Mouse (Mus musculus) limb, embryonic 10.5 days (tissue): ENCODE results near the gene Ccdc18. TPM values are rescaled to one million over a fixed set of nuclear protein-coding genes. Genes with fewer than 3 reads are reported as not detected.
"Not testable (repeated sequence)": the region's sequence is repeated elsewhere in the genome, so short reads cannot be mapped to it uniquely, and the experiment has no call there.

Experiments
- DNase-seq: peaks from one replicate; pipeline ENCODE4 v3.0.0-alpha.2; 2017; ENCODE audit warnings: low spot score
- H3K27ac ChIP-seq: fragments of 300-500 bp; sonication (generic); 2 replicates; pipeline ENCODE4 v1.5.1; 2016; ENCODE audit warnings: mild to moderate bottlenecking
- H3K27me3 ChIP-seq: fragments of 300-500 bp; sonication (generic); 2 replicates; pipeline ENCODE4 v1.6.1; 2016; ENCODE audit warnings: low read depth, mild to moderate bottlenecking; ENCODE audit not compliant: poor library complexity, severe bottlenecking
- H3K36me3 ChIP-seq: fragments of 300-500 bp; sonication (generic); 2 replicates; pipeline ENCODE4 v1.6.1; 2016; ENCODE audit warnings: mild to moderate bottlenecking, moderate library complexity
- H3K4me1 ChIP-seq: fragments of 300-500 bp; sonication (generic); 2 replicates; pipeline ENCODE4 v1.6.1; 2016
- H3K4me3 ChIP-seq: fragments of 300-500 bp; sonication (generic); 2 replicates; pipeline ENCODE4 v1.5.1; 2016; ENCODE audit warnings: mild to moderate bottlenecking, moderate library complexity
- H3K9me3 ChIP-seq: fragments of 300-500 bp; sonication (generic); replicated peaks from 2 replicates; pipeline ENCODE4 v1.6.1; 2016; ENCODE audit warnings: mild to moderate bottlenecking
- WGBS: fragments of 180-500 bp; shearing (Covaris S2); methylation state at CpG from one replicate; pipeline ENCODE4 v1.1.7; 2016; 5-methylcytosine and 5-hydroxymethylcytosine counted together
- polyA plus RNA-seq: library from polyadenylated mRNA; unstranded; fragments of >200 nt; fragmentation: Nextera tagmentation; extraction: Ambion mirVana; gene quantifications from 2 replicates; pipeline ENCODE4 v1.2.1, GENCODE M21; 2016

The Ccdc18 gene
- polyA plus RNA-seq, result 9.5 and 13.2 TPM in 2 replicates

GRCm38 (mm10) chr5:108132441-108133243, at the start of gene Ccdc18, which contains the start of gene Tmed5:
Gene Ccdc18 (plus strand): TSS chr5:108132875.
Gene Tmed5 (minus strand): TSS chr5:108132620.
- Histone ChIP-seq H3K4me3 (peak within 1 kb of the TSS; percentile 72), H3K27ac (peak within 1 kb of the TSS; percentile 86), H3K27me3 (no peaks in the 10 kb centered on the region), H3K9me3 (no peaks in the 10 kb centered on the region), H3K4me1 (peaks cover 16% of the 10 kb centered on the region), H3K36me3 (peaks cover 19% of the 10 kb centered on the region)
- WGBS, result under 1% methylated on average over 65 of the region's 65 CpGs
- DNase-seq, result peak; percentile 98

GRCm38 (mm10) chr5:108085440-108085839, 47.2 kb upstream of the Ccdc18 start:
- WGBS, result 95% methylated on average over 2 of the region's 2 CpGs
- H3K36me3 ChIP-seq, result peaks cover 96% of the 10 kb centered on the region

GRCm38 (mm10) chr5:108092731-108093130, 39.9 kb upstream of the Ccdc18 start:
- not testable (repeated sequence) for H3K9me3 ChIP-seq, H3K27ac ChIP-seq, H3K27me3 ChIP-seq, H3K4me1 ChIP-seq, DNase-seq, H3K4me3 ChIP-seq
- WGBS, result 96% methylated on average over 8 of the region's 8 CpGs
- peaks cover 96% of the 10 kb centered on the region for H3K36me3 ChIP-seq

More at GRCm38 (mm10) chr5:108085440-108085839, 47.2 kb upstream of the Ccdc18 start:
- Histone ChIP-seq H3K4me3 (no peak overlapping the region), H3K4me1 (no peaks in the 10 kb centered on the region), H3K9me3 (no peaks in the 10 kb centered on the region), H3K27ac (no peak overlapping the region), H3K27me3 (no peaks in the 10 kb centered on the region)
- DNase-seq, result no peak

- Histone ChIP-seq H3K27ac (no peak overlapping the region), H3K36me3 (peaks cover 95% of the 10 kb centered on the region), H3K9me3 (no peaks in the 10 kb centered on the region), H3K27me3 (no peaks in the 10 kb centered on the region), H3K4me3 (no peak overlapping the region), H3K4me1 (no peaks in the 10 kb centered on the region)
- WGBS, result 92% methylated on average over 3 of the region's 3 CpGs
- DNase-seq, result no peak
Measured at GRCm38 (mm10) chr5:108097676-108098075, 35.0 kb upstream of the Ccdc18 start.

- no peaks in the 10 kb centered on the region for H3K9me3 ChIP-seq
- H3K4me1 ChIP-seq, result no peaks in the 10 kb centered on the region
- H3K36me3 ChIP-seq, result peaks cover 99% of the 10 kb centered on the region
- H3K4me3 ChIP-seq, result no peak overlapping the region
- H3K27me3 ChIP-seq, result no peaks in the 10 kb centered on the region
- DNase-seq, result no peak
- no peak overlapping the region for H3K27ac ChIP-seq
Measured at GRCm38 (mm10) chr5:108100196-108100595, 32.5 kb upstream of the Ccdc18 start.

GRCm38 (mm10) chr5:108104306-108104705, 28.4 kb upstream of the Ccdc18 start:
- Histone ChIP-seq H3K9me3 (no peaks in the 10 kb centered on the region), H3K4me1 (no peaks in the 10 kb centered on the region), H3K27me3 (no peaks in the 10 kb centered on the region), H3K4me3 (no peak overlapping the region), H3K36me3 (peaks cover 99% of the 10 kb centered on the region), H3K27ac (no peak overlapping the region)
- DNase-seq, result no peak
- 91% methylated on average over 5 of the region's 5 CpGs for WGBS

GRCm38 (mm10) chr5:108109346-108109745, 23.3 kb upstream of the Ccdc18 start:
- no peak overlapping the region for H3K4me3 ChIP-seq
- no peaks in the 10 kb centered on the region for H3K27me3 ChIP-seq
- H3K9me3 ChIP-seq, result no peaks in the 10 kb centered on the region
- H3K27ac ChIP-seq, result no peak overlapping the region
- WGBS, result 97% methylated on average over 7 of the region's 7 CpGs
- no peaks in the 10 kb centered on the region for H3K4me1 ChIP-seq
- H3K36me3 ChIP-seq, result peaks cover 58% of the 10 kb centered on the region
- DNase-seq, result no peak

GRCm38 (mm10) chr5:108117693-108118092, 15.0 kb upstream of the Ccdc18 start:
- peaks cover 16% of the 10 kb centered on the region for H3K36me3 ChIP-seq
- no peaks in the 10 kb centered on the region for H3K27me3 ChIP-seq
- H3K4me1 ChIP-seq, result 0 out of 2 replicates have a peak, but pooled peaks cover 6% of the 10 kb centered on the region
- WGBS, result 97% methylated on average over 4 of the region's 4 CpGs
- H3K27ac ChIP-seq, result no peak overlapping the region
- H3K4me3 ChIP-seq, result no peak overlapping the region
- DNase-seq, result no peak
- no peaks in the 10 kb centered on the region for H3K9me3 ChIP-seq

GRCm38 (mm10) chr5:108120221-108120900, 12.3 kb upstream of the Ccdc18 start:
- peaks cover 20% of the 10 kb centered on the region for H3K36me3 ChIP-seq
- 0 out of 2 replicates have a peak, but pooled peaks cover 6% of the 10 kb centered on the region for H3K4me1 ChIP-seq
- DNase-seq, result no peak
- H3K27me3 ChIP-seq, result no peaks in the 10 kb centered on the region
- H3K4me3 ChIP-seq, result no peak overlapping the region
- H3K9me3 ChIP-seq, result no peaks in the 10 kb centered on the region
- WGBS, result 85% methylated on average over 9 of the region's 9 CpGs
- H3K27ac ChIP-seq, result no peak overlapping the region

GRCm38 (mm10) chr5:108131849-108132440, 730 bp upstream of the Ccdc18 start:
- Histone ChIP-seq H3K9me3 (no peaks in the 10 kb centered on the region), H3K4me3 (peak overlapping the region; percentile 72), H3K4me1 (peaks cover 16% of the 10 kb centered on the region), H3K27ac (peak overlapping the region; percentile 86), H3K27me3 (no peaks in the 10 kb centered on the region), H3K36me3 (peaks cover 21% of the 10 kb centered on the region)
- under 1% methylated on average over 32 of the region's 32 CpGs for WGBS
- no peak for DNase-seq

GRCm38 (mm10) chr5:108152592-108152991, 19.9 kb downstream of the Ccdc18 start:
- Histone ChIP-seq H3K4me1 (no peaks in the 10 kb centered on the region), H3K27me3 (no peaks in the 10 kb centered on the region), H3K4me3 (no peak overlapping the region), H3K9me3 (no peaks in the 10 kb centered on the region), H3K27ac (no peak overlapping the region), H3K36me3 (peaks cover 18% of the 10 kb centered on the region)
- 94% methylated on average over 1 of the region's 1 CpGs for WGBS
- DNase-seq, result no peak

- H3K36me3 ChIP-seq, result peaks cover 11% of the 10 kb centered on the region; the same call in 1 of the 2 replicates
- no peaks in the 10 kb centered on the region for H3K4me1 ChIP-seq
- no peaks in the 10 kb centered on the region for H3K9me3 ChIP-seq
- no peak overlapping the region for H3K27ac ChIP-seq
- no peak for DNase-seq
- 87% methylated on average over 2 of the region's 2 CpGs for WGBS
- H3K27me3 ChIP-seq, result no peaks in the 10 kb centered on the region
- no peak overlapping the region for H3K4me3 ChIP-seq
Measured at GRCm38 (mm10) chr5:108160796-108161195, 28.1 kb downstream of the Ccdc18 start.

GRCm38 (mm10) chr5:108163695-108164094, 31.0 kb downstream of the Ccdc18 start:
- Histone ChIP-seq H3K36me3 (0 out of 2 replicates have a peak, but pooled peaks cover 2% of the 10 kb centered on the region), H3K4me3 (no peak overlapping the region), H3K27ac (no peak overlapping the region), H3K9me3 (no peaks in the 10 kb centered on the region), H3K4me1 (no peaks in the 10 kb centered on the region), H3K27me3 (no peaks in the 10 kb centered on the region)
- 28% methylated on average over 1 of the region's 1 CpGs for WGBS
- DNase-seq, result peak; percentile 32
